Mouse (Mus musculus): ENCODE measurements at regions not wholly inside any gene's neighbourhood (a gene's known extent, or its start where the extent isn't known, plus 50 kb on each side); places are given as distances from the start of the nearest gene placed in this dataset.

DNA sequence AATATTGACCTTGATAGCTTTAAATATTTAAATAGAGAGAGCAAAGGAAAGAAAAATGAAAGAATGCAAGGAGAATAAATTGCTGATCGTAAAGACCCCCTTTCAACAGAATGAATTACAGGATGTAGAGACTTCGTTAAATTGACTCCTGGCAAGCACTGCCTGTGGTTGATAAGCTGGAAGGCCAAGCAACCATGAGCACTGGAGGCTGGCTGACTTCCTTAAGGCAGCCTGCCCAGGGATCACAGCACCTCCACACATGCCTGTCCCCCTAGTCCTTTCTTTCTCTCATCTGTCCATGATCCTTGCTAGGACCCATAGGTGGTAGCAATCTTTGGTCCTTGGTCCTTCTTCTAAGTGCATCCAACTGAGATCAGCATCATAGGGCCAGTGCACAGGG is 152.0 kb upstream of the Arglu1 start:
- no peak for TF ChIP-seq POLR2A (IDR thresholded peaks at IDR 0.05; ENCODE audit: borderline replicate concordance, extremely low read depth, insufficient read depth, insufficient read length, poor library complexity, severe bottlenecking)
- TF ChIP-seq CTCF (IDR thresholded peaks at IDR 0.05; ENCODE audit: borderline replicate concordance, extremely low read depth, insufficient read depth, insufficient read length): no peak
